Mouse (Mus musculus) forebrain, embryonic 15.5 days (tissue): Measurements from ENCODE around the gene Egr2. TPM values are rescaled to one million over a fixed set of nuclear protein-coding genes. Genes with fewer than 3 reads are reported as not detected.

ENCODE experiments used
- ATAC-seq: fragments of 200-750 bp; cut with Nextera tagmentation; replicated peaks from 2 replicates; pipeline ENCODE4 v1.8.0; 2017; ENCODE audit warnings: mild to moderate bottlenecking, moderate TSS enrichment, moderate library complexity
- H3K27ac ChIP-seq: fragments of 300-500 bp; sonication (generic); replicated peaks from 2 replicates; pipeline ENCODE4 v1.5.1; 2015; ENCODE audit warnings: mild to moderate bottlenecking, inconsistent platforms
- H3K27me3 ChIP-seq: fragments of 300-500 bp; sonication (generic); 2 replicates; pipeline ENCODE4 v1.6.1; 2015; ENCODE audit warnings: inconsistent platforms
- H3K36me3 ChIP-seq: fragments of 300-500 bp; sonication (generic); 2 replicates; pipeline ENCODE4 v1.6.1; 2015; ENCODE audit warnings: mild to moderate bottlenecking, inconsistent platforms
- H3K4me1 ChIP-seq: fragments of 300-500 bp; sonication (generic); 2 replicates; pipeline ENCODE4 v1.6.1; 2015; ENCODE audit warnings: inconsistent platforms
- H3K4me2 ChIP-seq: fragments of 300-500 bp; sonication (generic); replicated peaks from 2 replicates; pipeline ENCODE4 v1.6.1; 2015; ENCODE audit warnings: mild to moderate bottlenecking, inconsistent platforms
- H3K4me3 ChIP-seq: fragments of 300-500 bp; sonication (generic); 2 replicates; pipeline ENCODE4 v1.5.1; 2015; ENCODE audit warnings: mild to moderate bottlenecking, inconsistent platforms
- H3K9ac ChIP-seq: fragments of 300-500 bp; sonication (generic); replicated peaks from 2 replicates; pipeline ENCODE4 v1.6.1; 2015; ENCODE audit warnings: mild to moderate bottlenecking, inconsistent platforms
- H3K9me3 ChIP-seq: fragments of 300-500 bp; sonication (generic); 2 replicates; pipeline ENCODE4 v1.6.1; 2016; ENCODE audit warnings: inconsistent platforms
- WGBS: fragments of 180-500 bp; shearing (Covaris S2); methylation state at CpG from one replicate; pipeline ENCODE4 v1.1.7; 2015; ENCODE audit warnings: mixed read lengths; 5-methylcytosine and 5-hydroxymethylcytosine counted together
- polyA plus RNA-seq: library from polyadenylated mRNA; unstranded; fragments of >200 nt; fragmentation: Nextera tagmentation; extraction: Ambion mirVana; gene quantifications from 2 replicates; pipeline ENCODE4 v1.2.1, GENCODE M21; 2015

Egr2 gene
- polyA plus RNA-seq, 1 experiment from 2014 or later, result 0.29 TPM

- no peak overlapping the region for H3K27ac ChIP-seq
- H3K4me2 ChIP-seq, result no peak overlapping the region
- 0 out of 2 replicates have a peak, but pooled peaks cover 3% of the 10 kb centered on the region for H3K4me1 ChIP-seq
- H3K9me3 ChIP-seq, result no peaks in the 10 kb centered on the region
- WGBS, result 78% methylated on average over 7 of the region's 7 CpGs
- H3K4me3 ChIP-seq, result no peak overlapping the region
- H3K27me3 ChIP-seq, result no peaks in the 10 kb centered on the region
- no peaks in the 10 kb centered on the region for H3K36me3 ChIP-seq
- H3K9ac ChIP-seq, result no peak overlapping the region
- ATAC-seq, result no peak
Measured at GRCm38 (mm10) chr10:67512871-67513270, 22.4 kb upstream of the Egr2 start.

- H3K4me2 ChIP-seq, result no peak overlapping the region
- H3K9me3 ChIP-seq, result no peaks in the 10 kb centered on the region
- H3K4me1 ChIP-seq, result no peaks in the 10 kb centered on the region
- no peak overlapping the region for H3K27ac ChIP-seq
- no peak for ATAC-seq
- no peak overlapping the region for H3K4me3 ChIP-seq
- H3K36me3 ChIP-seq, result no peaks in the 10 kb centered on the region
- 91% methylated on average over 3 of the region's 3 CpGs for WGBS
- no peak overlapping the region for H3K9ac ChIP-seq
- no peaks in the 10 kb centered on the region for H3K27me3 ChIP-seq
Measured at GRCm38 (mm10) chr10:67518733-67519132, 16.5 kb upstream of the Egr2 start.

GRCm38 (mm10) chr10:67524130-67524529, 11.1 kb upstream of the Egr2 start:
- Histone ChIP-seq H3K4me3 (no peak overlapping the region), H3K4me1 (peaks cover 4% of the 10 kb centered on the region; the same call in 1 of the 2 replicates), H3K9ac (no peak overlapping the region), H3K9me3 (no peaks in the 10 kb centered on the region), H3K27me3 (peaks cover 15% of the 10 kb centered on the region; the same call in 1 of the 2 replicates), H3K27ac (no peak overlapping the region), H3K36me3 (no peaks in the 10 kb centered on the region), H3K4me2 (no peak overlapping the region)
- ATAC-seq, result no peak
- WGBS, result 91% methylated on average over 3 of the region's 3 CpGs

GRCm38 (mm10) chr10:67524694-67525093, 10.6 kb upstream of the Egr2 start:
- 85% methylated on average over 7 of the region's 7 CpGs for WGBS
- Histone ChIP-seq H3K27me3 (peaks cover 18% of the 10 kb centered on the region; the same call in 1 of the 2 replicates), H3K4me2 (no peak overlapping the region), H3K9ac (no peak overlapping the region), H3K4me1 (peaks cover 4% of the 10 kb centered on the region; the same call in 1 of the 2 replicates), H3K4me3 (no peak overlapping the region), H3K9me3 (no peaks in the 10 kb centered on the region), H3K27ac (no peak overlapping the region), H3K36me3 (no peaks in the 10 kb centered on the region)
- ATAC-seq, result no peak

- Histone ChIP-seq H3K27me3 (peaks cover 35% of the 10 kb centered on the region), H3K4me1 (peaks cover 4% of the 10 kb centered on the region; the same call in 1 of the 2 replicates), H3K9me3 (no peaks in the 10 kb centered on the region), H3K36me3 (no peaks in the 10 kb centered on the region), H3K9ac (no peak overlapping the region), H3K4me2 (no peak overlapping the region), H3K4me3 (no peak overlapping the region), H3K27ac (no peak overlapping the region)
- WGBS, result 23% methylated on average over 9 of the region's 9 CpGs
- peak; percentile 43 for ATAC-seq
Measured at GRCm38 (mm10) chr10:67526435-67526834, 8.8 kb upstream of the Egr2 start.

GRCm38 (mm10) chr10:67529769-67530168, 5.5 kb upstream of the Egr2 start:
- ATAC-seq, result no peak
- H3K27me3 ChIP-seq, result peaks cover 67% of the 10 kb centered on the region

GRCm38 (mm10) chr10:67535972-67536371, 697 bp downstream of the Egr2 start:
- WGBS, result under 1% methylated on average over 35 of the region's 35 CpGs
- Histone ChIP-seq H3K4me1 (peaks cover 44% of the 10 kb centered on the region), H3K9me3 (no peaks in the 10 kb centered on the region), H3K27me3 (peaks cover 91% of the 10 kb centered on the region), H3K27ac (no peak overlapping the region), H3K4me3 (peak overlapping the region; percentile 50), H3K36me3 (no peaks in the 10 kb centered on the region), H3K4me2 (peak overlapping the region; percentile 89), H3K9ac (peak overlapping the region; percentile 22)
- ATAC-seq, result peak; percentile 41

More at GRCm38 (mm10) chr10:67529769-67530168, 5.5 kb upstream of the Egr2 start:
- Histone ChIP-seq H3K9ac (no peak overlapping the region), H3K36me3 (no peaks in the 10 kb centered on the region), H3K27ac (no peak overlapping the region), H3K4me3 (no peak overlapping the region), H3K9me3 (no peaks in the 10 kb centered on the region), H3K4me2 (no peak overlapping the region), H3K4me1 (peaks cover 4% of the 10 kb centered on the region; the same call in 1 of the 2 replicates)
- 76% methylated on average over 4 of the region's 4 CpGs for WGBS

GRCm38 (mm10) chr10:67536621-67537141, 1.4 kb downstream of the Egr2 start:
- WGBS, result 2% methylated on average over 22 of the region's 32 CpGs
- no peaks in the 10 kb centered on the region for H3K9me3 ChIP-seq
- H3K9ac ChIP-seq, result peak overlapping the region; percentile 34
- peak overlapping the region; percentile 89 for H3K4me2 ChIP-seq
- H3K36me3 ChIP-seq, result no peaks in the 10 kb centered on the region
- ATAC-seq, result peak; percentile 52
- H3K27me3 ChIP-seq, result peaks cover 91% of the 10 kb centered on the region
- no peak overlapping the region for H3K27ac ChIP-seq
- H3K4me3 ChIP-seq, result peak overlapping the region; percentile 50
- H3K4me1 ChIP-seq, result peaks cover 44% of the 10 kb centered on the region

GRCm38 (mm10) chr10:67537151-67537994, 2.1 kb downstream of the Egr2 start:
- H3K4me1 ChIP-seq, result peaks cover 44% of the 10 kb centered on the region
- H3K4me3 ChIP-seq, result peak overlapping the region; percentile 50
- peak overlapping the region; percentile 89 for H3K4me2 ChIP-seq
- H3K9ac ChIP-seq, result peak overlapping the region; percentile 34
- H3K36me3 ChIP-seq, result no peaks in the 10 kb centered on the region
- peak; percentile 83 for ATAC-seq
- under 1% methylated on average over 51 of the region's 51 CpGs for WGBS
- H3K27ac ChIP-seq, result no peak overlapping the region
- no peaks in the 10 kb centered on the region for H3K9me3 ChIP-seq
- peaks cover 92% of the 10 kb centered on the region for H3K27me3 ChIP-seq

GRCm38 (mm10) chr10:67538106-67538505, 2.8 kb downstream of the Egr2 start:
- WGBS, result under 1% methylated on average over 19 of the region's 19 CpGs

GRCm38 (mm10) chr10:67538585-67539400, 3.5 kb downstream of the Egr2 start:
- 0 out of 2 replicates have a peak overlapping the region, but pooled peaks have one; percentile 9 for H3K9ac ChIP-seq
- peak overlapping the region; percentile 89 for H3K4me2 ChIP-seq
- H3K4me3 ChIP-seq, result peak overlapping the region; percentile 50
- H3K36me3 ChIP-seq, result no peaks in the 10 kb centered on the region
- no peaks in the 10 kb centered on the region for H3K9me3 ChIP-seq
- H3K27ac ChIP-seq, result no peak overlapping the region
- WGBS, result under 1% methylated on average over 50 of the region's 50 CpGs
- peaks cover 44% of the 10 kb centered on the region for H3K4me1 ChIP-seq
- H3K27me3 ChIP-seq, result peaks cover 86% of the 10 kb centered on the region
- ATAC-seq, result no peak

More at GRCm38 (mm10) chr10:67538106-67538505, 2.8 kb downstream of the Egr2 start:
- no peak for ATAC-seq
- H3K36me3 ChIP-seq, result no peaks in the 10 kb centered on the region
- H3K27me3 ChIP-seq, result peaks cover 92% of the 10 kb centered on the region
- peak overlapping the region; percentile 50 for H3K4me3 ChIP-seq
- H3K27ac ChIP-seq, result no peak overlapping the region
- H3K9ac ChIP-seq, result no peak overlapping the region
- H3K9me3 ChIP-seq, result no peaks in the 10 kb centered on the region
- H3K4me2 ChIP-seq, result peak overlapping the region; percentile 89
- H3K4me1 ChIP-seq, result peaks cover 44% of the 10 kb centered on the region

- 41% methylated on average over 6 of the region's 6 CpGs for whole genome bisulfite sequencing
- no peak for ATAC-seq
- H3K27ac ChIP-seq, result no peak overlapping the region
- no peak overlapping the region for H3K9ac ChIP-seq
- H3K4me3 ChIP-seq, result peak overlapping the region; percentile 50; the same call in 1 of the 2 replicates
- no peaks in the 10 kb centered on the region; the same call in 1 of the 2 replicates for H3K36me3 ChIP-seq
- peak overlapping the region; percentile 89 for H3K4me2 ChIP-seq
- peaks cover 80% of the 10 kb centered on the region for H3K27me3 ChIP-seq
- H3K4me1 ChIP-seq, result peaks cover 44% of the 10 kb centered on the region
- no peaks in the 10 kb centered on the region for H3K9me3 ChIP-seq
Measured at GRCm38 (mm10) chr10:67539401-67539730, 4.1 kb downstream of the Egr2 start.
